Mouse (Mus musculus): ENCODE measurements around the gene Syndig1. TPM values are rescaled to one million over a fixed set of nuclear protein-coding genes. Genes with fewer than 3 reads are reported as not detected.

Gene Syndig1
- total RNA-seq, 2 experiments from 2014 or later = 0.14 TPM; not detected in 1

Other genes with a start within 250 kb of the Syndig1 start
- gene C530025M09Rik, start 2.0 kb downstream of the Syndig1 start, total RNA-seq (2021) = not detected

All from heart, postnatal 36 days (tissue).